Mouse (Mus musculus): ENCODE results near the gene Zfp592. TPM values are rescaled to one million over a fixed set of nuclear protein-coding genes. Genes with fewer than 3 reads are reported as not detected.

Zfp592 gene
- 91.0 to 128 TPM (median 110 TPM) in 4 replicates for total RNA-seq (2023; ENCODE audit: inconsistent age)

DNA sequence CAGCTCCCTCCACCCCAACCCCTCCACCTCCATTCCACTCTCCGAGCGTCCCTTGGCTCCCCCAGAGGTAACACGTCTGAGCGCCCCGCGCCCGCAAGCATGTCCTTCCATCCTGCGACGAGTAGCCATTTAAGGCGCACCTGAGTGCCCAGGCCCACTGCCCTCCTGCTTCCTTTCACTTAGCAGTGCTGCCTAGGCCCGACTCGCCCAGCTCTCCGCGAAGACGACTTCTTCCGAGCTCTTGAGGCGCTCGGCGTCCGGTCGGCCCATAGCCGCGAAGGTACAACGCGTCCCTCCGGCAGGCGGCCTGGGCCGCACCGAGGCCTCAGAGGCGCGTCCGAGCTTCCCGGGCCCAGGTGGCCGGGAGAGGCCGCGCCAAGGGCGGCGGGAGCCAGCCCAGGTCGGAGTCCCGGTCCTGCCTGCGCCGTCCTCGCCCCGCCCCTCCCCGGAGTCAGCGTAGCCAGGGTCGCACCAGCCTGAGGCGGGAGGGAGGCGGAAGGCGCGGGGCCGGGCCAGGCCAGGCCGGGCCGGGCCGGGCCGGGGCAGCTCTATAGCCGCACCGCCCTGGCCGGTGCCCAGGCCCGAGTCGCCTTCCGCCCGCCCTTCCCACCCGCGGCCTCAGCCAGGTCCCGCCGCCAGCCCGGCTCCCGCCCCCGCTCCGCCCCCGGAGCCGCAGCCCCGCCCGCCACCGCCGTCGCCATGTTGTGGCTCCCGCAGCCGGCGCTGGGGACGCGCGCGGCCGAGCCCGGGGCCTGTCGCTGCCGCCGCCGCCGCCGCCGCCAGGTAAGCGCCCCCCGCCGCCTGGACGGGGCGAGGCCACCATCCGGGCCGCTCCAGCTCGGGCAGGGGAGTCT, at the start of gene Zfp592:
Gene Zfp592, plus strand, starts transcription at position 702 of the 854 bp plus-strand sequence.

DNA sequence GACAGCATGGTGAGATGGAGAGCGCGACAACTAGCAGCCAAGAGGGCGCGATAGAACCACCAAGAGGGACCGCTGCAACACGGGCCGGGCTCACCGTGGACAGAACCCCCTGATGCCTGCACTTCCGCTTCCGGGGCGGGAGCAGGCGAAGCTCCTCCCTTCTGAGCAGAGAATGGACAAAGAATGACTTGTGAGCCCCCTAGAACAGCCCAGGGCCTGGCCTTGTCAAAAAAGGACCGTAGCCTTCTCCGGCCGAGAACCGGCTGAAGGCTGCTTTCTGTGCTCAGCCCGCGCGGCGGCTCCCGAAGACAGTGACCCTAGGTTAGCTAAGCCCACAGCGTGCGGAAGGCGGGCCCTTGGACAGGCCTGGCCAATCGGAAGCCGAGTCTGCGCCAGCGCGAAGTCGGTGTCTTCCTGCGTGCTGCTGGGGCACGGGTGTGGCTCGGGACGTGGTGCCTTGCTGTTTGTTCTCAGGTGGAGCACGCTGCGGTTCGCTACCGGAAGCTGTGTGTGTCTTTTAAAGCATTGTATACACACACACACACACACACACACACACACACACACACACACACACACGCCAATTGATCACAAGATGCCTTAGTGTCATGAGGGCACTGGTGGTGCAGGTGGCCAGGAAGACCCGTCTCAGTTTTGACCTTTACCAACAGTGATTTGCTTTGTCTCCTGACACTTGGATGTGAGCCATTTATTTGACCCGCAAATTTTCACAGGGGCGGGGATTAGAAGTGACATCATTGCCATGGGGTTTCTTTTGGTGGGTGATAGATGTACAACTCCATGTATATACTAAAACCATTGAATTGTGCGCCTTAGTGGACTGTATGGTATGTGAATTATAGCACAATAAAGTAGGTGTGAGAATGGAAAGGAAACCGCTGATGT, 45.8 kb upstream of the Zfp592 start, which contains the start of gene Sec11a:
Gene Sec11a, minus strand, starts transcription at position 336 of the 906 bp plus-strand sequence.

DNA sequence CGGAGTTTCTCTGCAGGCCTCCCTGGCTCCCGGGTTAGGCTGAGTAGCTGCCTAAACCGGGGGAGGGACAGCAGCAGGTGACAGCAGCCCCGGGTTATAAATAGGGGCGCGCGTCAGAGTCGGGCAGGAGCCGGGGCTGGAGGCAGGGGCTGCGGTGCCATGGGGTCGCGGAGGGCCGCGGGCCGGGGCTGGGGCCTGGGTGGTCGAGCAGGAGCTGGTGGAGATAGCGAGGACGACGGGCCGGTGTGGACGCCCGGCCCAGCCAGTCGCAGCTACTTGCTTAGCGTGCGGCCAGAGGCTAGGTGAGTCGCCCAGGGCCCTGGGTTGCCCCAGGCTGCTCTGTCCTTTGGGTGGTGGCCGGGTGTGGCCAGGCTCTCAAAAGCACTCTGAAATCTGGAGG, 64.0 kb downstream of the Zfp592 start, which contains the start of gene Alpk3:
Gene Alpk3, plus strand, starts transcription at position 130 of the 400 bp plus-strand sequence.

Other genes starting within 250 kb of the Zfp592 start
- gene Iqgap1, start 167.7 kb upstream of the Zfp592 start, total RNA-seq (2023; ENCODE audit: inconsistent age), result 461 to 537 TPM (median 510 TPM) in 4 replicates
- gene Zscan2, start 132.8 kb upstream of the Zfp592 start, total RNA-seq (2023; ENCODE audit: inconsistent age), result 6.3 to 7.9 TPM (median 7.4 TPM) in 4 replicates
- 14.7 to 21.3 TPM (median 18.3 TPM) in 4 replicates for gene Wdr73, start 92.4 kb upstream of the Zfp592 start, total RNA-seq (2023; ENCODE audit: inconsistent age)
- 11.0 to 13.3 TPM (median 11.3 TPM) in 4 replicates for gene Nmb, start 88.6 kb upstream of the Zfp592 start, total RNA-seq (2023; ENCODE audit: inconsistent age)
- gene Sec11a, start 45.9 kb upstream of the Zfp592 start, total RNA-seq (2023; ENCODE audit: inconsistent age), result 78.0 to 99.4 TPM (median 83.5 TPM) in 4 replicates
- 0.21 to 0.54 TPM (median 0.34 TPM) in 4 replicates for gene Alpk3, start 63.9 kb downstream of the Zfp592 start, total RNA-seq (2023; ENCODE audit: inconsistent age)
- gene Slc28a1, start 121.1 kb downstream of the Zfp592 start, total RNA-seq (2023; ENCODE audit: inconsistent age), result not detected in 4 replicates
- gene Pde8a, start 219.9 kb downstream of the Zfp592 start, total RNA-seq (2023; ENCODE audit: inconsistent age), result 12.4 to 17.0 TPM (median 14.7 TPM) in 4 replicates